Mouse (Mus musculus) 3T3-L1 (cell line): ENCODE measurements around the gene Tsga10.

Experiments
- DNase-seq: peaks from one replicate; pipeline ENCODE4 v3.0.0-alpha.2; 2015; ENCODE audit warnings: low read depth, low spot score

Gene Tsga10

GRCm38 (mm10) chr1:37866286-37866685 lies at the start of gene Tsga10:
Gene Tsga10 (minus strand): TSS chr1:37866429.
- DNase-seq, result no peak

DNA sequence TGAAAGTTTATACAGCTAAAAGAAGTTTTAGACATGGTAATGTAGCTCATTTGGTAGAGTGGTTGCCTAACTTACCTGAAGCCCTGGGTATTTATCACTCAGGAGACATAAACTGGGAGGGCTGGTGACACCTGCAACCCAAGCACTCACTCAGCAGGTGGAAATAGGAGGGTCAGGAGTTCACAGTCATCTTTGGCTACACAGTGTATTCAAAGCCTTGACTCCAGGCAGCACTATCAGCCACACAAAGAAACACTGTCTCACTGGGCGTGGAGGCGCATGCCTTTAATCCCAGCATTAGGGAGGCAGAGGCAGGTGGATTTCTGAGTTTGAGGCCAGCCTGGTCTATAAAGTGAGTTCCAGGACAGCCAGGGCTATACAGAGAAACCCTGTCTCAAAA lies 46.5 kb upstream of the Tsga10 start:
- DNase-seq, result no peak

- DNase-seq, result peak; percentile 66
Measured at GRCm38 (mm10) chr1:37903178-37903577, 36.9 kb upstream of the Tsga10 start.

- no peak for DNase-seq
Measured at GRCm38 (mm10) chr1:37900288-37900687, 34.1 kb upstream of the Tsga10 start.

DNA sequence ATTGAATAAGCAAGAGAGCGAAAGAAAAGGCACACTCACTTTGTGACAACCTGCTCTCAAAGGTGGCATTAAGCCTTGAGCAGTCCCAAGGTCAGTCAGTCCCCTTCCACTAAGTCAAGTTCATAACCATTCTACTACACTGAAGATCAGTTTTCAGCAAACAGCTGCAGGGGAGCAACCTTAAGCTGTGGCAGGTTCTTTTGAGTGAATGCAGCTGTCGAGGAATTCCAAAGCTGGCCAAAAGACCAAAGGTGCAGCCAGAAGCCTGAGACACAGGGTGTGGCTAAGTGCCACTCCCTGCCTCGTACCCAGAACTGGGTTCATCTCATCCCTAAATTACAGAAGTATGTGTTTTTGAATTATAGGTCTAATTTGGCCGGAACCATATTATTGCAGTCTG lies 33.6 kb upstream of the Tsga10 start:
- no peak for DNase-seq

GRCm38 (mm10) chr1:37894606-37895005 lies 28.4 kb upstream of the Tsga10 start:
- peak; percentile 52 for DNase-seq

- peak; percentile 70 for DNase-seq
Measured at GRCm38 (mm10) chr1:37891400-37891799, 25.2 kb upstream of the Tsga10 start.

- peak; percentile 94 for DNase-seq
Measured at GRCm38 (mm10) chr1:37890025-37890652, 23.9 kb upstream of the Tsga10 start, which contains the start of the genes Mitd1 and Mrpl30. Gene Mitd1 (minus strand): TSS chr1:37890411. Gene Mrpl30 (plus strand): TSS chr1:37890477.

DNA sequence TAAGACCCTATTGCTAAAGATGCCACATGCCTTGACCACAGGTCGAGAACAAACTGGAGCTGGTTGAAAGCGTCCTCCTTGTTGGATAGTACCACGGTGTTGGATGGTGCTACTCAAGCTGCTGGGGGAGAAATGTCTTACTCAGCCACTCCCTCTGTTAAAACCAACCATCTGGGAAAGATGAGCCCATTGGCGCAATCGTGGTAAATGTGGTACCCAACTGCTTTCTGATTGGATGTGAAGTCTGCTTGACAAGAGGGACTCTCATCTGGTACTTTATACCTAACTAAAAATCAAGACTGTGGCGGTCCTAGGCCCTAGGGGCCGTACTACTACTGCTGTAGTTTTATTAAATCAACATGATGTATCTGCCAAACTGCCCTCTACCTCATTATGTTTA lies 23.0 kb upstream of the Tsga10 start:
- peak; percentile 15 for DNase-seq

DNA sequence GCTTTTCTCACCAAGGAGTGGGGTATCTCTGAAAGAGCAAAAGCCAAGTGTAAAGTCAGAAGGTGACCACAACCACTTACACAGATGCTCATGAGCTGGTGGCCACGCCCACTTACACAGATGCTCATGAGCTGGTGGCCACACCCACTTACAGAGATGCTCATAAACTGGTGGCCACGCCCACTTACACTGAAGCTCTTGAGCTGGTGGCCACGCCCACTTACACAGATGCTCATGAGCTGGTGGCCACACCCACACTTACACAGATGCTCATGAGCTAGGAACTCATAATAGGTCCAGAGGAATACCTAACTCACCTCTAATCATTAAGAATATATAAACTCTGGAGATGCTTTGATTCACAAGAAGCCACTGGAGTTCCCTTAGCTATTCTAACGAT lies 18.2 kb upstream of the Tsga10 start:
- peak; percentile 69 for DNase-seq

- no peak for DNase-seq
Measured at GRCm38 (mm10) chr1:37883411-37883810, 17.2 kb upstream of the Tsga10 start.

DNA sequence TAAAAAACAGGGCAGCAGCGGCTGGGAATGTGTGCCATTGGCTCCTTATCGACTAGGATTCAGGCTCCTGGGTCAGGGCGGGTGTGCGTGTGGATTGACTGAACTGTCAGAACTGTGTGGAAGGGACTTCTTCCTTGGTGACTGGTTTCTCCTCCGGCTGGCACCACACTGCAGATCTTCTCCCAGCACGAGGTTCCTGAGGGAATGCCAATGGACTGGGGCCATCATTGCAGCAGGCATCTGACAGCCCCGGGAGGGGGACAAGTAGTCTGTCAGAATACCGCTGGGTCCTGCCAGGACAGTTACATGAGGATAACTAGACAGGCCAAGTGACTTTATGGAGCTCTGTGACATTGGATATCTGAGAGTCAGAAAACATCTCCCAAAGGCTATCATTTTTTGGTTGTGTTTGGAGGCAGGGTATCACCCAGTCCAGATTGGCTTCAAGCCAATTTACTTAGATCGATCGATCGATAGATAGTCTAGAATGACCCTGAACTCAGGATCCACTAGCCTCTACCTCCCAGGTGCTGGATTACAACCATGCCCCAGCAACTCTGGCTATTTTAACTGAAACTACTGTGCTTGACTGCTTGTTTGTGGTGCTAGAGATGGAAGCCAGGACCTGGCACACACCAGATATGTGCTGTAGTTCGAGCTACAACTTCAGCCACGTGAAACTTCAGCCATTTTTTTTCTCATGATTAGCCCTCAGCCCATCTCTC lies 11.7 kb upstream of the Tsga10 start:
- no peak for DNase-seq

DNA sequence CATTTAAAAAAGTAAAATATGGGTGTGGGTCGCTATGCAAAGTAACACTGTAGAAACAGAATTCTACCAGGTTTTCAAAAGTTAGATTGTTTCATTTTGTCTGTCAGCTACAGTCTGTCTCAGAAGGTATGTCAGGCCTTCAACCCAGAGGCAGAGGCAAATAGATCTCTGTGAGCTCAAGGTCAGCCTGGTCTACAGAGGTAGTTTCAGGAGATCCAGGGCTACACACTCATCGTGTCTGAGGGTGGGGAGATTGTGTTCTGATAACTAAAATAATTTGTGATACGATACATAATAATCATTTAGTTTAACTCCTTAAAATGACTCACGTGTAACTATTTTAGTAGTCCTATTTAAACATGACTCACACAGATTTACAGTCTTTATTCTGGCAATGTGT lies 6.9 kb upstream of the Tsga10 start:
- peak; percentile 39 for DNase-seq

- peak; percentile 91 for DNase-seq
Measured at GRCm38 (mm10) chr1:37872131-37873067, 6.2 kb upstream of the Tsga10 start.

- peak; percentile 95 for DNase-seq
Measured at GRCm38 (mm10) chr1:37871704-37872103, 5.5 kb upstream of the Tsga10 start, which contains the start of gene Lipt1. Gene Lipt1 (plus strand): TSS chr1:37871738.

GRCm38 (mm10) chr1:37869362-37869761 lies 3.1 kb upstream of the Tsga10 start:
- DNase-seq, result no peak

GRCm38 (mm10) chr1:37868640-37869039 lies 2.4 kb upstream of the Tsga10 start:
- no peak for DNase-seq

GRCm38 (mm10) chr1:37867684-37868322 lies 1.6 kb upstream of the Tsga10 start:
- no peak for DNase-seq

DNA sequence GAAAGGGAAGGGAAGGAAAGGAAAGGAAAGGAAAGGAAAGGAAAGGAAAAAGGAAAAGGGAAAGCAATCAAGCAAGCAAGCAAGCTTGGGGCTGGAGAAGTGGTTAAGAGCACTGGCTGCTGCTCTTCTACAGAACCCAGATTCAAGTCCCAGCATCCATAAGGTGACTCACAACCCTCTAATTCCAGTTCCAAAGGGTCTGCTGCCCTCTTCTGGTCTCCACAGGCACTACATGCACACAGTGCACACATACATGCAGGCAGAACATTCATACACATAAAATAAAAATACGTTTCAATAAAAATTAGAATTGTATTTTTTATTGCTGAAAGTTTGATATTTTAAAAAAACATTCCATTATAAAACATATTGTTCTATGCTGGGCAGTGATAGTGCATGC lies 827 bp upstream of the Tsga10 start:
- peak; percentile 85 for DNase-seq

DNA sequence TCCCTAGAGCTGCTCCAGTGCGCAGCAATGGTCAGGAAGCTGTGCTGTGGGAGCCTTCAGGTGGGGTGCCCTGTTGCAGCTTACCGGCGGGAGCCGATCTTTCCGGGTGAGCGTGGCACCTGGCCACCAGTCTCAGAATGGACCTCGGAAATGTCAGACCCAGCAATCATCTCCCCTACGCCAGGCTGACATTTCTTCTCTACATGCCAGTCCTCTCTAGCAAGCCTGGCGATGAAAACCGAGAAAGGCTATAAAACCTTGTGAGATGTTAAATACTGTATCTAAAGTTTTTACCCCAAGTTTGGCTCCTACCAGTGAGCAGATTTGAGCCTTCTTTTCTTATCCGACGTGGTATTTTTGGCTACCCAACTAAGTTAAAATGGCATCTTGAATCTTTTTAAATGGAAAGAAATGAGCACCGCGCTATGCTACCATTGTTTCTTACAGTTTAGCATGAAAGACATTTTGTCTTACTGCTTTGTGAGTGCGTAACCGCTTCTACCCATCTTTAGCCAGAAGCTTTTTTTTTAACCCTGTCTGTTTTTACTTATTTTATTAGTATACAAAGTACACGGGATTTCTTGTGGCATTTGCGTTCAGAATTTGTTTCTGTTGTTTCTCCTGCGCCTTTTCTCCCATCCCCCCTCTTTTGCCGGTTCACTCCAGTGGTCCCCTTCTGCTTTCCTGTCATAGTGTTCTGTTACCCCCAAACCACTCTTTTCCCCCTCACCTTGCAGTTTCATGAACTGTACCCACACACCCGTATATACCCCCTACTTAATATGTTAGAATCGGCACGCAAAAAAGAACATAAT lies 621 bp downstream of the Tsga10 start:
- no peak for DNase-seq
